Mouse (Mus musculus): ENCODE measurements around the gene Nol3. TPM values are rescaled to one million over a fixed set of nuclear protein-coding genes. Genes with fewer than 3 reads are reported as not detected.
A peak's percentile ranks its signal among the peaks of the same experiment; 100 is the strongest.

Gene Nol3
- total and polyA plus RNA-seq, 2 experiments from 2014 or later = 2.6 to 6.9 TPM

- DNase-seq (ENCODE audit: low spot score) (no peak), ATAC-seq (no peak)
- 54% methylated on average over 19 of the region's 19 CpGs for WGBS
- Histone ChIP-seq H3K9ac (replicated peaks; ENCODE audit: low read length) (no peak overlapping the region), H3K4me3 (ENCODE audit: low read length) (no peak overlapping the region), H3K4me2 (ENCODE audit: low read depth, low read length) (no peak overlapping the region), H3K27ac (no peak overlapping the region), H3K4me1 (ENCODE audit: insufficient read depth, low read length) (peaks cover 15% of the 10 kb centered on the region), H3K9me3 (ENCODE audit: low read length) (no peaks in the 10 kb centered on the region), H3K36me3 (ENCODE audit: insufficient read depth, low read length) (no peaks in the 10 kb centered on the region), H3K27me3 (ENCODE audit: insufficient read depth, low read length) (no peaks in the 10 kb centered on the region)
- no peak for TF ChIP-seq CTCF (IDR thresholded peaks at IDR 0.05; ENCODE audit: low read depth)
Observed at GRCm38 (mm10) chr8:105293405-105293804, 17.5 kb downstream of the Nol3 start.

GRCm38 (mm10) chr8:105294776-105295175, 18.8 kb downstream of the Nol3 start:
- no peaks in the 10 kb centered on the region for H3K27me3 ChIP-seq (ENCODE audit: insufficient read depth, low read length)
- H3K4me2 ChIP-seq (ENCODE audit: low read depth, low read length) = no peak overlapping the region
- H3K36me3 ChIP-seq (ENCODE audit: insufficient read depth, low read length) = peaks cover under 1% of the 10 kb centered on the region
- peaks cover 19% of the 10 kb centered on the region for H3K4me1 ChIP-seq (ENCODE audit: insufficient read depth, low read length)
- no peak overlapping the region for H3K4me3 ChIP-seq (ENCODE audit: low read length)
- no peak overlapping the region for H3K9ac ChIP-seq (replicated peaks; ENCODE audit: low read length)
- no peaks in the 10 kb centered on the region for H3K9me3 ChIP-seq (ENCODE audit: low read length)
- no peak for TF ChIP-seq CTCF (IDR thresholded peaks at IDR 0.05; ENCODE audit: low read depth)
- 70% methylated on average over 9 of the region's 9 CpGs for WGBS
- ATAC-seq = no peak
- no peak for DNase-seq (ENCODE audit: low spot score)
- H3K27ac ChIP-seq = no peak overlapping the region

GRCm38 (mm10) chr8:105295256-105295655, 19.3 kb downstream of the Nol3 start:
- H3K4me2 ChIP-seq (ENCODE audit: low read depth, low read length) = 0 out of 2 replicates have a peak overlapping the region, but pooled peaks have one; percentile 16
- ATAC-seq (no peak), DNase-seq (ENCODE audit: low spot score) (no peak)
- 68% methylated on average over 11 of the region's 11 CpGs for WGBS
- H3K4me1 ChIP-seq (ENCODE audit: insufficient read depth, low read length) = peaks cover 15% of the 10 kb centered on the region
- no peak overlapping the region for H3K9ac ChIP-seq (replicated peaks; ENCODE audit: low read length)
- H3K9me3 ChIP-seq (ENCODE audit: low read length) = no peaks in the 10 kb centered on the region
- no peaks in the 10 kb centered on the region for H3K27me3 ChIP-seq (ENCODE audit: insufficient read depth, low read length)
- no peak overlapping the region for H3K4me3 ChIP-seq (ENCODE audit: low read length)
- H3K36me3 ChIP-seq (ENCODE audit: insufficient read depth, low read length) = peaks cover 5% of the 10 kb centered on the region
- no peak overlapping the region for H3K27ac ChIP-seq
- no peak for TF ChIP-seq CTCF (IDR thresholded peaks at IDR 0.05; ENCODE audit: low read depth)

- TF ChIP-seq CTCF (IDR thresholded peaks at IDR 0.05; ENCODE audit: low read depth) = no peak
- 60% methylated on average over 11 of the region's 11 CpGs for WGBS
- ATAC-seq = no peak
- Histone ChIP-seq H3K9ac (replicated peaks; ENCODE audit: low read length) (no peak within 1 kb of the TSS), H3K9me3 (ENCODE audit: low read length) (no peaks in the 10 kb centered on the region), H3K4me1 (ENCODE audit: insufficient read depth, low read length) (peaks cover 15% of the 10 kb centered on the region), H3K27ac (peak within 1 kb of the TSS; percentile 77; the same call in 1 of the 2 replicates), H3K27me3 (ENCODE audit: insufficient read depth, low read length) (no peaks in the 10 kb centered on the region), H3K4me2 (ENCODE audit: low read depth, low read length) (peak within 1 kb of the TSS; percentile 75), H3K36me3 (ENCODE audit: insufficient read depth, low read length) (peaks cover 11% of the 10 kb centered on the region), H3K4me3 (ENCODE audit: low read length) (peak within 1 kb of the TSS; percentile 96)
- DNase-seq (ENCODE audit: low spot score) = no peak
Observed at GRCm38 (mm10) chr8:105295895-105296573, 20.1 kb downstream of the Nol3 start, which contains the start of gene Exoc3l. Gene Exoc3l, minus strand, starts transcription at chr8:105296101.

- Histone ChIP-seq H3K4me2 (ENCODE audit: low read depth, low read length) (peak within 1 kb of the TSS; percentile 75), H3K27me3 (ENCODE audit: insufficient read depth, low read length) (no peaks in the 10 kb centered on the region), H3K4me3 (ENCODE audit: low read length) (peak within 1 kb of the TSS; percentile 96), H3K9ac (replicated peaks; ENCODE audit: low read length) (peak within 1 kb of the TSS; percentile 94), H3K27ac (peak within 1 kb of the TSS; percentile 77), H3K9me3 (ENCODE audit: low read length) (no peaks in the 10 kb centered on the region), H3K36me3 (ENCODE audit: insufficient read depth, low read length) (peaks cover 25% of the 10 kb centered on the region), H3K4me1 (ENCODE audit: insufficient read depth, low read length) (peaks cover 15% of the 10 kb centered on the region)
- TF ChIP-seq CTCF (IDR thresholded peaks at IDR 0.05; ENCODE audit: low read depth) = no peak
- WGBS = under 1% methylated on average over 58 of the region's 58 CpGs
- ATAC-seq = peak; percentile 93
- DNase-seq (ENCODE audit: low spot score) = peak; percentile 96
Observed at GRCm38 (mm10) chr8:105297511-105298192, 21.7 kb downstream of the Nol3 start, which contains the start of gene E2f4. Gene E2f4, plus strand, starts transcription at chr8:105297663.

- H3K4me3 ChIP-seq (ENCODE audit: low read length) = peak overlapping the region; percentile 96
- no peak for TF ChIP-seq CTCF (IDR thresholded peaks at IDR 0.05; ENCODE audit: low read depth)
Observed at GRCm38 (mm10) chr8:105298351-105299252, 22.7 kb downstream of the Nol3 start.

More at GRCm38 (mm10) chr8:105298351-105299252, 22.7 kb downstream of the Nol3 start:
- Histone ChIP-seq H3K9me3 (ENCODE audit: low read length) (no peaks in the 10 kb centered on the region), H3K9ac (replicated peaks; ENCODE audit: low read length) (peak overlapping the region; percentile 94), H3K4me1 (ENCODE audit: insufficient read depth, low read length) (peaks cover 15% of the 10 kb centered on the region), H3K27ac (peak overlapping the region; percentile 77; the same call in 1 of the 2 replicates), H3K36me3 (ENCODE audit: insufficient read depth, low read length) (peaks cover 33% of the 10 kb centered on the region), H3K4me2 (ENCODE audit: low read depth, low read length) (peak overlapping the region; percentile 75), H3K27me3 (ENCODE audit: insufficient read depth, low read length) (no peaks in the 10 kb centered on the region)
- no peak for DNase-seq (ENCODE audit: low spot score)
- 60% methylated on average over 18 of the region's 18 CpGs for WGBS
- no peak for ATAC-seq

Data from hindbrain, postnatal 0 days (tissue).